Comparison of ENCODE assay signal across 9 mouse cellular contexts in genomic region chr4:138327155-138327554, GRCm38 (mm10). TPM values are rescaled to one million over a fixed set of nuclear protein-coding genes. Genes with fewer than 3 reads are reported as not detected.
A peak's percentile ranks its signal among the peaks of the same experiment; 100 is the strongest.
DNase-seq lines count a peak whose midpoint lies in the region; ATAC-seq and TF ChIP-seq lines count a peak whose summit lies in the region.
"Not testable (repeated sequence)": the region's sequence is repeated elsewhere in the genome, so short reads cannot be mapped to it uniquely, and the experiment has no call there.
"Had no signal": no experiment of that assay in that cellular context is flagged by ENCODE, and none has a peak within 500 bp of the region (broad histone marks: within the 10 kb centered on the region; RNA-seq: fewer than 3 reads in every experiment).

No protein-coding gene starts in this region.

- H3K4me2 ChIP-seq in heart, postnatal 0 days (ENCODE audit: low read depth, low read length); kidney, postnatal 0 days (ENCODE audit: low read length); neural tube, embryonic 15.5 days: not testable (repeated sequence)
- H3K4me2 ChIP-seq in liver, embryonic 16.5 days (ENCODE audit: low read depth, low read length) = 0 out of 2 replicates have a peak overlapping the region, but pooled peaks have one; percentile 6

- TF ChIP-seq EP300 in heart, postnatal 0 days (IDR thresholded peaks at IDR 0.05; ENCODE audit: low read depth) = not testable (repeated sequence)

- H3K36me3 ChIP-seq in forebrain, embryonic 10.5 days (replicated peaks); heart, postnatal 0 days (replicated peaks; ENCODE audit: control insufficient read depth, insufficient read depth, low read length); kidney, postnatal 0 days (ENCODE audit: insufficient read depth, low read length); liver, embryonic 16.5 days (ENCODE audit: control insufficient read depth, insufficient read depth); neural tube, embryonic 15.5 days: not testable (repeated sequence)

- DNase-seq in forebrain, embryonic 10.5 days (ENCODE audit: extremely low spot score, low spot score); heart, postnatal 0 days (ENCODE audit: low spot score): not testable (repeated sequence)
- peak; percentile 36 for DNase-seq in kidney, postnatal 0 days (ENCODE audit: low spot score)

- not testable (repeated sequence) for TF ChIP-seq CTCF in heart, postnatal 0 days (IDR thresholded peaks at IDR 0.05; ENCODE audit: low read depth); kidney, postnatal 0 days (IDR thresholded peaks at IDR 0.05; ENCODE audit: low read depth)

- H3K4me3 ChIP-seq in brown adipose tissue, adult 24 weeks (ENCODE audit: insufficient read depth, low read depth, low read length); forebrain, embryonic 10.5 days; heart, postnatal 0 days (ENCODE audit: low read depth, low read length); kidney, postnatal 0 days (replicated peaks; ENCODE audit: low read depth, low read length); liver, embryonic 16.5 days (ENCODE audit: low read depth, low read length); neural tube, embryonic 15.5 days (replicated peaks): not testable (repeated sequence)

- H3K9me3 ChIP-seq in forebrain, embryonic 10.5 days; heart, postnatal 0 days (replicated peaks; ENCODE audit: control insufficient read depth, low read length); kidney, postnatal 0 days (replicated peaks; ENCODE audit: low read length); liver, embryonic 16.5 days (replicated peaks; ENCODE audit: control insufficient read depth, low read length); neural tube, embryonic 15.5 days (replicated peaks): not testable (repeated sequence)

- H3K27ac ChIP-seq in brown adipose tissue, adult 24 weeks (replicated peaks; ENCODE audit: low read depth, low read length) = peak overlapping the region; percentile 79
- H3K27ac ChIP-seq in forebrain, embryonic 10.5 days = 0 out of 2 replicates have a peak overlapping the region, but pooled peaks have one; percentile 40
- peak overlapping the region; percentile 100 for H3K27ac ChIP-seq in heart, postnatal 0 days (ENCODE audit: low read depth)
- H3K27ac ChIP-seq in kidney, postnatal 0 days = peak overlapping the region; percentile 32; the same call in 1 of the 2 replicates
- H3K27ac ChIP-seq in liver, embryonic 16.5 days (ENCODE audit: low read length) = peak overlapping the region; percentile 93; the same call in 1 of the 2 replicates
- 0 out of 2 replicates have a peak overlapping the region, but pooled peaks have one; percentile 92 for H3K27ac ChIP-seq in neural tube, embryonic 15.5 days (replicated peaks)

- not testable (repeated sequence) for H3K4me1 ChIP-seq in brown adipose tissue, adult 24 weeks (ENCODE audit: control insufficient read depth, insufficient read depth, insufficient read length, low read length); kidney, postnatal 0 days (replicated peaks; ENCODE audit: insufficient read depth, low read length)
- peaks cover 54% of the 10 kb centered on the region for H3K4me1 ChIP-seq in forebrain, embryonic 10.5 days
- H3K4me1 ChIP-seq in heart, postnatal 0 days (ENCODE audit: control insufficient read depth, insufficient read depth) = peaks cover 12% of the 10 kb centered on the region
- H3K4me1 ChIP-seq in liver, embryonic 16.5 days (ENCODE audit: control insufficient read depth, low read depth, low read length) = peaks cover 13% of the 10 kb centered on the region
- H3K4me1 ChIP-seq in neural tube, embryonic 15.5 days = peaks cover 39% of the 10 kb centered on the region

- 59% methylated on average over 9 of the region's 12 CpGs for WGBS in forebrain, embryonic 10.5 days
- WGBS in heart, postnatal 0 days = 55% methylated on average over 7 of the region's 12 CpGs
- WGBS in kidney, postnatal 0 days = 57% methylated on average over 7 of the region's 12 CpGs
- WGBS in liver, embryonic 16.5 days (ENCODE audit: insufficient replicate concordance) = 60% methylated on average over 8 of the region's 12 CpGs
- WGBS in neural tube, embryonic 15.5 days = 49% methylated on average over 8 of the region's 12 CpGs

- not testable (repeated sequence) for H3K9ac ChIP-seq in heart, postnatal 0 days (replicated peaks; ENCODE audit: low read depth, low read length); kidney, postnatal 0 days (ENCODE audit: low read depth, low read length); liver, embryonic 16.5 days (ENCODE audit: low read depth, low read length); neural tube, embryonic 15.5 days (replicated peaks)

- not testable (repeated sequence) for ATAC-seq in heart, postnatal 0 days (ENCODE audit: insufficient read depth, low read depth); kidney, postnatal 0 days (replicated peaks; ENCODE audit: low FRiP score, low read depth); liver, embryonic 16.5 days (ENCODE audit: low read depth); neural tube, embryonic 15.5 days (ENCODE audit: low FRiP score)

- peaks cover 17% of the 10 kb centered on the region for H3K27me3 ChIP-seq in forebrain, embryonic 10.5 days (ENCODE audit: poor library complexity, severe bottlenecking)
- H3K27me3 ChIP-seq in heart, postnatal 0 days (ENCODE audit: control insufficient read depth, insufficient read depth, low read length); kidney, postnatal 0 days (ENCODE audit: insufficient read depth, low read length); liver, embryonic 16.5 days (ENCODE audit: control insufficient read depth, insufficient read depth, low read depth, low read length); neural tube, embryonic 15.5 days (replicated peaks): not testable (repeated sequence)

RNA-seq across cellular contexts. Expression of gene Pink1, which starts 1.0 kb away (rescaled TPM):
- polyA plus RNA-seq in brown adipose tissue, adult 24 weeks (2012; ENCODE audit: insufficient read depth, insufficient read length, missing spikeins) = 208 and 227 TPM in 2 replicates
- polyA plus RNA-seq in forebrain, embryonic 10.5 days (2016; fragmentation: Nextera tagmentation; extraction: Ambion mirVana) = 24.6 and 26.7 TPM in 2 replicates
- 302 and 330 TPM in 2 replicates for total RNA-seq in heart, postnatal 0 days (2014; rRNA removed; ENCODE audit: low replicate concordance)
- polyA plus RNA-seq in heart, postnatal 0 days (2015; fragmentation: Nextera tagmentation; extraction: Ambion mirVana) = 152 and 159 TPM in 2 replicates
- polyA plus RNA-seq in kidney, postnatal 0 days (2015; fragmentation: Nextera tagmentation; extraction: Ambion mirVana) = 96.1 and 139 TPM in 2 replicates
- polyA plus RNA-seq in liver, embryonic 16.5 days (2015; fragmentation: Nextera tagmentation; extraction: Ambion mirVana) = 32.8 and 39.6 TPM in 2 replicates
- 87.9 and 103 TPM in 2 replicates for polyA plus RNA-seq in neural tube, embryonic 15.5 days (2015; fragmentation: Nextera tagmentation; extraction: Ambion mirVana)

RNA-seq across cellular contexts. Expression of gene Ddost, which starts 22.6 kb away (rescaled TPM):
- polyA plus RNA-seq in brown adipose tissue, adult 24 weeks (2012; ENCODE audit: insufficient read depth, insufficient read length, missing spikeins) = 39.1 and 40.6 TPM in 2 replicates
- 279 and 281 TPM in 2 replicates for polyA plus RNA-seq in forebrain, embryonic 10.5 days (2016; fragmentation: Nextera tagmentation; extraction: Ambion mirVana)
- 163 and 216 TPM in 2 replicates for total RNA-seq in heart, postnatal 0 days (2014; rRNA removed; ENCODE audit: low replicate concordance)
- 146 and 150 TPM in 2 replicates for polyA plus RNA-seq in heart, postnatal 0 days (2015; fragmentation: Nextera tagmentation; extraction: Ambion mirVana)
- 289 and 325 TPM in 2 replicates for polyA plus RNA-seq in kidney, postnatal 0 days (2015; fragmentation: Nextera tagmentation; extraction: Ambion mirVana)
- 181 and 185 TPM in 2 replicates for polyA plus RNA-seq in liver, embryonic 16.5 days (2015; fragmentation: Nextera tagmentation; extraction: Ambion mirVana)
- polyA plus RNA-seq in neural tube, embryonic 15.5 days (2015; fragmentation: Nextera tagmentation; extraction: Ambion mirVana) = 217 and 246 TPM in 2 replicates

RNA-seq across cellular contexts. Expression of gene Cda, which starts 40.6 kb away (rescaled TPM):
- not detected in 2 replicates for polyA plus RNA-seq in brown adipose tissue, adult 24 weeks (2012; ENCODE audit: insufficient read depth, insufficient read length, missing spikeins)
- polyA plus RNA-seq in forebrain, embryonic 10.5 days (2016; fragmentation: Nextera tagmentation; extraction: Ambion mirVana) = 2.1 and 2.5 TPM in 2 replicates
- 2.7 and 7.4 TPM in 2 replicates for total RNA-seq in heart, postnatal 0 days (2014; rRNA removed; ENCODE audit: low replicate concordance)
- 7.0 and 7.6 TPM in 2 replicates for polyA plus RNA-seq in heart, postnatal 0 days (2015; fragmentation: Nextera tagmentation; extraction: Ambion mirVana)
- polyA plus RNA-seq in kidney, postnatal 0 days (2015; fragmentation: Nextera tagmentation; extraction: Ambion mirVana) = 48.1 and 49.5 TPM in 2 replicates
- 4.6 and 5.7 TPM in 2 replicates for polyA plus RNA-seq in liver, embryonic 16.5 days (2015; fragmentation: Nextera tagmentation; extraction: Ambion mirVana)
- 10.1 and 11.9 TPM in 2 replicates for polyA plus RNA-seq in neural tube, embryonic 15.5 days (2015; fragmentation: Nextera tagmentation; extraction: Ambion mirVana)
- total RNA-seq: common myeloid progenitor, adult 5-6 weeks; neutrophil, adult 5-6 weeks had no signal
- polyA plus RNA-seq: macrophage had no signal

Comparison
In these comparisons a context has a peak if more than half of its experiments do, and no peak if none do; other contexts are left out.
1. H3K27ac ChIP-seq: peak in every context shown above with its lines; median percentile 100 in heart, postnatal 0 days; 93 in liver, embryonic 16.5 days; 92 in neural tube, embryonic 15.5 days; 79 in brown adipose tissue, adult 24 weeks; 40 in forebrain, embryonic 10.5 days; 32 in kidney, postnatal 0 days.